Mouse (Mus musculus): ENCODE measurements around the gene Map2k2. TPM values are rescaled to one million over a fixed set of nuclear protein-coding genes. Genes with fewer than 3 reads are reported as not detected.

The Map2k2 gene
- polyA plus RNA-seq, 1 experiment, result 192 TPM

GRCm38 (mm10) chr10:81073464-81073863 is 32.3 kb upstream of the Map2k2 start:
- H3K27ac ChIP-seq (ENCODE audit: insufficient read depth, low read length), result no peak overlapping the region
- no peak overlapping the region for H3K4me3 ChIP-seq (ENCODE audit: insufficient read depth, low read length)
- no peak for TF ChIP-seq POLR2A (IDR thresholded peaks at IDR 0.05; ENCODE audit: extremely low read depth, insufficient read depth, low read length)
- TF ChIP-seq CTCF (IDR thresholded peaks at IDR 0.05; ENCODE audit: extremely low read depth, insufficient read depth, low read length), result peak; percentile 29; the same call in 1 of the 2 replicates
- H3K4me1 ChIP-seq (ENCODE audit: control insufficient read depth, insufficient read depth, low read length), result peaks cover 3% of the 10 kb centered on the region; the same call in 1 of the 2 replicates

- Histone ChIP-seq H3K4me1 (ENCODE audit: control insufficient read depth, insufficient read depth, low read length) (peaks cover under 1% of the 10 kb centered on the region; the same call in 1 of the 2 replicates), H3K4me3 (ENCODE audit: insufficient read depth, low read length) (no peak overlapping the region), H3K27ac (ENCODE audit: insufficient read depth, low read length) (no peak overlapping the region)
- no peak for TF ChIP-seq POLR2A (IDR thresholded peaks at IDR 0.05; ENCODE audit: extremely low read depth, insufficient read depth, low read length)
- TF ChIP-seq CTCF (IDR thresholded peaks at IDR 0.05; ENCODE audit: extremely low read depth, insufficient read depth, low read length), result no peak
Measured at GRCm38 (mm10) chr10:81075734-81076133, 30.0 kb upstream of the Map2k2 start.

- TF ChIP-seq CTCF (IDR thresholded peaks at IDR 0.05; ENCODE audit: extremely low read depth, insufficient read depth, low read length), result no peak
- TF ChIP-seq POLR2A (IDR thresholded peaks at IDR 0.05; ENCODE audit: extremely low read depth, insufficient read depth, low read length), result no peak
- H3K4me1 ChIP-seq (ENCODE audit: control insufficient read depth, insufficient read depth, low read length), result no peaks in the 10 kb centered on the region
- H3K4me3 ChIP-seq (ENCODE audit: insufficient read depth, low read length), result no peak overlapping the region
- H3K27ac ChIP-seq (ENCODE audit: insufficient read depth, low read length), result no peak overlapping the region
Measured at GRCm38 (mm10) chr10:81076356-81076755, 29.4 kb upstream of the Map2k2 start.

GRCm38 (mm10) chr10:81077916-81078315 is 27.8 kb upstream of the Map2k2 start:
- H3K27ac ChIP-seq (ENCODE audit: insufficient read depth, low read length), result no peak overlapping the region
- TF ChIP-seq CTCF (IDR thresholded peaks at IDR 0.05; ENCODE audit: extremely low read depth, insufficient read depth, low read length) (no peak), POLR2A (IDR thresholded peaks at IDR 0.05; ENCODE audit: extremely low read depth, insufficient read depth, low read length) (no peak)
- H3K4me1 ChIP-seq (ENCODE audit: control insufficient read depth, insufficient read depth, low read length), result no peaks in the 10 kb centered on the region
- no peak overlapping the region for H3K4me3 ChIP-seq (ENCODE audit: insufficient read depth, low read length)

- TF ChIP-seq CTCF (IDR thresholded peaks at IDR 0.05; ENCODE audit: extremely low read depth, insufficient read depth, low read length), result no peak
- TF ChIP-seq POLR2A (IDR thresholded peaks at IDR 0.05; ENCODE audit: extremely low read depth, insufficient read depth, low read length), result no peak
Measured at GRCm38 (mm10) chr10:81080008-81080655, 25.6 kb upstream of the Map2k2 start.

GRCm38 (mm10) chr10:81082168-81082960 is 23.4 kb upstream of the Map2k2 start:
- Histone ChIP-seq H3K4me3 (ENCODE audit: insufficient read depth, low read length) (no peak overlapping the region), H3K4me1 (ENCODE audit: control insufficient read depth, insufficient read depth, low read length) (no peaks in the 10 kb centered on the region), H3K27ac (ENCODE audit: insufficient read depth, low read length) (no peak overlapping the region)
- TF ChIP-seq POLR2A (IDR thresholded peaks at IDR 0.05; ENCODE audit: extremely low read depth, insufficient read depth, low read length), result no peak
- TF ChIP-seq CTCF (IDR thresholded peaks at IDR 0.05; ENCODE audit: extremely low read depth, insufficient read depth, low read length), result peak; percentile 82

More at GRCm38 (mm10) chr10:81080008-81080655, 25.6 kb upstream of the Map2k2 start:
- H3K4me1 ChIP-seq (ENCODE audit: control insufficient read depth, insufficient read depth, low read length), result no peaks in the 10 kb centered on the region
- no peak overlapping the region for H3K27ac ChIP-seq (ENCODE audit: insufficient read depth, low read length)
- no peak overlapping the region for H3K4me3 ChIP-seq (ENCODE audit: insufficient read depth, low read length)

GRCm38 (mm10) chr10:81087021-81087420 is 18.7 kb upstream of the Map2k2 start:
- H3K4me1 ChIP-seq (ENCODE audit: control insufficient read depth, insufficient read depth, low read length), result no peaks in the 10 kb centered on the region
- TF ChIP-seq CTCF (IDR thresholded peaks at IDR 0.05; ENCODE audit: extremely low read depth, insufficient read depth, low read length) (no peak), POLR2A (IDR thresholded peaks at IDR 0.05; ENCODE audit: extremely low read depth, insufficient read depth, low read length) (no peak)
- H3K4me3 ChIP-seq (ENCODE audit: insufficient read depth, low read length), result no peak overlapping the region
- H3K27ac ChIP-seq (ENCODE audit: insufficient read depth, low read length), result no peak overlapping the region

GRCm38 (mm10) chr10:81089216-81089615 is 16.5 kb upstream of the Map2k2 start:
- TF ChIP-seq POLR2A (IDR thresholded peaks at IDR 0.05; ENCODE audit: extremely low read depth, insufficient read depth, low read length), result no peak
- no peak for TF ChIP-seq CTCF (IDR thresholded peaks at IDR 0.05; ENCODE audit: extremely low read depth, insufficient read depth, low read length)
- H3K4me1 ChIP-seq (ENCODE audit: control insufficient read depth, insufficient read depth, low read length), result no peaks in the 10 kb centered on the region
- no peak overlapping the region for H3K27ac ChIP-seq (ENCODE audit: insufficient read depth, low read length)

GRCm38 (mm10) chr10:81090621-81091020 is 15.1 kb upstream of the Map2k2 start:
- TF ChIP-seq CTCF (IDR thresholded peaks at IDR 0.05; ENCODE audit: extremely low read depth, insufficient read depth, low read length) (no peak), POLR2A (IDR thresholded peaks at IDR 0.05; ENCODE audit: extremely low read depth, insufficient read depth, low read length) (no peak)
- Histone ChIP-seq H3K27ac (ENCODE audit: insufficient read depth, low read length) (no peak overlapping the region), H3K4me1 (ENCODE audit: control insufficient read depth, insufficient read depth, low read length) (no peaks in the 10 kb centered on the region), H3K4me3 (ENCODE audit: insufficient read depth, low read length) (no peak overlapping the region)

More at GRCm38 (mm10) chr10:81089216-81089615, 16.5 kb upstream of the Map2k2 start:
- H3K4me3 ChIP-seq (ENCODE audit: insufficient read depth, low read length), result no peak overlapping the region
